Mouse (Mus musculus) heart, postnatal 0 days (tissue): ENCODE data around the gene Zfand4.

ENCODE experiments used
- CTCF ChIP-seq: IDR thresholded peaks from 2 replicates; pipeline ENCODE4 v1.5.1; 2016; ENCODE audit warnings: antibody characterized with exemption, control low read depth, low read depth
- EP300 ChIP-seq: IDR thresholded peaks from 2 replicates; pipeline ENCODE4 v1.6.1; 2016; ENCODE audit warnings: antibody characterized with exemption, low read depth

- TF ChIP-seq CTCF (no peak), EP300 (no peak)
These were observed 94.0 kb downstream of the Zfand4 start for GRCm38 (mm10) chr6:116358056-116358455.
